Mouse (Mus musculus): ENCODE data around the gene Palb2.
A peak's percentile ranks its signal among the peaks of the same experiment; 100 is the strongest.

Gene Palb2

DNA sequence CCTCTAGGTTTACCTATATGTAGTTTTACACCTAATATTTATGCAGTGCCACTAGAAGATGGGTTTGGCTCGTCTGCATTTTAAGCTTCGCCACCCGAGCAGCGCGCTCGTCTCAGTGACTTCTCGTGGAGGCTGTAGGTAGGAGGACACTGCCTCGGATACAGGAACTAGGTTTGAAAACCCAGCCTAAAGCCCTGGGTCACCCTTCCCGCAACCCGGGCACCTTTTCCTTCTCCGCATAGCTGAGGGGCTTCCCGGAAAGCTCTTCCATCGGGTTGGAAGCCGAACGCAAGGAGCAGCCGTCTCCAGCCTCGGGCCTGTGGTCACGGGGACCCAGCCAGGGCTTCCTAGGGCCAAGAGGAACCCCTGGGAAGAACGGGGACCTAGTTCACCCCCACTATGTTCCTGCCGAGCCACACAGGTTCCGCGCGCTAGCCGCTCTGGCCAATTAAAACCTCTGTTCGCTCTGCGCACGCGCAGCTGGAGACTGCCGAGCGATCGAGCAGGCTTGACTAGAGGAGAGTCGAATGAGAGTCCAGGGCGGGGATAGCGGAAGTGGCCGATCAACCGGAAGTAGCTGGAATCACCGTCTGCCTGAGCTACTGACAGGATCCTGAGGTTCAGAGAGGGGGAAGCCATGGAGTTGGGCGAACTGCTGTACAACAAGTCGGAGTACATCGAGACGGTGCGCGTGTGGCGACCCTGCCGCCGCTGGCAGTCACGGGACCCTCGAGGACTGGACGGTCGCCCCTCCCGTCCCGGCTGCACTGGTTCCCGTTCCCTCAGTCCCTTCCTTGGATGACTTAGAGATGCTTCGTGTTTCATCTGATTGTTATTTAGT, at the start of gene Palb2, which contains the start of gene Dctn5:
Palb2 (minus strand) TSS at position 489 of the 841 bp plus-strand sequence.
Dctn5 (plus strand) TSS at position 545 of the 841 bp plus-strand sequence.
- DNase-seq (ENCODE audit: extremely low read depth, insufficient read length, low spot score) = peak; percentile 92

DNA sequence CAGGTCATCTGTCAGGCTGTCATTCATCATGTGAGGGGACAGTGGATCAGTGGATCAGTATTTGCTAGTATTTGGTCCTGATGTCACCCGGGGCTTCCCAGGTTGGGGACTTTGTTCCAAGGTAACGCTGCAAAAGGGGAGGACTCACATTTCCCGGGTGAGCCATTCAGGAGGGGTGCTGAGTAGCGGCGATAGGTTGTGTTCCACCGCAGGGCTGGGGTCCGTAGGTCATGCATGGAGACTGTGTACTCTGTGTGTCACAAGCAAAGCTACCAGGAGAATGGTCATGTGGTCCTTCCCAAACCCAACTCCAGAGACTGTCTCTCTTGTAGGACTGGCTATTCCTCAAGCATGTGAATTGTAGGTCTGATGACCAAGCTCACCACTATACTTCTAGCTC, 47.9 kb upstream of the Palb2 start:
- no peak for DNase-seq (ENCODE audit: extremely low read depth, insufficient read length, low spot score)

- DNase-seq (ENCODE audit: extremely low read depth, insufficient read length, low spot score) = no peak
These were observed 38.8 kb upstream of the Palb2 start for GRCm38 (mm10) chr7:122171613-122172012.

DNA sequence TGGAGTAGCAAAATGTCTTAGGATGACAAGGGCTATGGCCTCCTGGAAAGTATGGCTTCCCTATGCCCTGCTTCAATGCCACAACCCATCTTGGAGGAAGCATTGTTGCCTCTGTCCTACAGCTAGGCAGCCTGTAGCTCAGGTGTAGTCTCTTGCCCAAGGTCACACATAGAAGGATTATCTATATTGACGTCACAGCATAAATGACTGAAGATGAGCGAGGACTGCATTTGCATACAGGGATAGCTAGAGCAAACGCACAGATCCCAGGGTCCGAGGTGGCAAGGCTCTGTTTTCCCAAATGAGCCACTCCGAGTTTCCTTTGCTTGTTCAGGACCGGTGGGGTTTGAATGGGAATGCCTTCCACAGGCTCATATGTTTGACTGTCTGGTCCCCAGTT, 37.9 kb upstream of the Palb2 start:
- no peak for DNase-seq (ENCODE audit: extremely low read depth, insufficient read length, low spot score)

DNA sequence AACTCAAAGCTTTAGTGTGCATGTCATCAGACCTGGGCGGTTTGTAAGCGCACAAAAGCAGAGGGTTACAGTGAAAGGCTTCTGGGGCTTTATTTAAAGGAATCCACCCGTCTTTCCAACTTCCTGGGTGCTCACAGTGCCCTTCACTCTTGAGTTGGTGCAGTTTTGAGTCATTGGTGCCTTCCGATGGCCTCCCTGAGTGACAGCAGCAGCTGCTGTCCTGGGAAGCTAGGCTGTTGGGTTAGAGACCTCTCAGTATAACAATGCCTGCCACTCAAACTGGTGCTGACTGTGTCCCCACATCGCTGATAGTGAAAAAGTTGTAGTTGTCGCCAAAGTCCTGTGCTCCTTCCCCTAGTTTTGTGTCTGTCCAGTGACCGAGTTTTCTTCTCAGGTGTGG, 34.4 kb upstream of the Palb2 start:
- no peak for DNase-seq (ENCODE audit: extremely low read depth, insufficient read length, low spot score)

DNA sequence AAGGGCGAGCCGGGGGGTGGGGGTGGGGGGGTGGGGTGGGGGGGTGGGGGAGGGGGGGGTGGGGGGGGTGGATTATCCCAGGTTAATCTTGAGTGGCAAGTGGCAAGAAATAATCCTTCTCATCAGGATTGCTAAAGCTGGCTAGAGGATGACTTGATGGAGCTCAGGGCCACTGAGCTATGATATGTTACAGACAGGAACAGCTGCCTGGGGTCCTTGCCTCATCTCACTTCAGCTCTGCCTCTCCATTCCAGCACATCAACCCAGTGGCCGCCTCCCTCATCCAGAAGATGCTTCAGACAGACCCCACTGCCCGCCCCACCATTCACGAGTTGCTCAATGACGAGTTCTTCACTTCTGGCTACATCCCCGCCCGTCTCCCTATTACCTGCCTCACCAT, 31.0 kb upstream of the Palb2 start:
- DNase-seq (ENCODE audit: extremely low read depth, insufficient read length, low spot score) = no peak

- DNase-seq (ENCODE audit: extremely low read depth, insufficient read length, low spot score) = peak; percentile 19
These were observed 27.3 kb upstream of the Palb2 start for GRCm38 (mm10) chr7:122160037-122160436.

DNA sequence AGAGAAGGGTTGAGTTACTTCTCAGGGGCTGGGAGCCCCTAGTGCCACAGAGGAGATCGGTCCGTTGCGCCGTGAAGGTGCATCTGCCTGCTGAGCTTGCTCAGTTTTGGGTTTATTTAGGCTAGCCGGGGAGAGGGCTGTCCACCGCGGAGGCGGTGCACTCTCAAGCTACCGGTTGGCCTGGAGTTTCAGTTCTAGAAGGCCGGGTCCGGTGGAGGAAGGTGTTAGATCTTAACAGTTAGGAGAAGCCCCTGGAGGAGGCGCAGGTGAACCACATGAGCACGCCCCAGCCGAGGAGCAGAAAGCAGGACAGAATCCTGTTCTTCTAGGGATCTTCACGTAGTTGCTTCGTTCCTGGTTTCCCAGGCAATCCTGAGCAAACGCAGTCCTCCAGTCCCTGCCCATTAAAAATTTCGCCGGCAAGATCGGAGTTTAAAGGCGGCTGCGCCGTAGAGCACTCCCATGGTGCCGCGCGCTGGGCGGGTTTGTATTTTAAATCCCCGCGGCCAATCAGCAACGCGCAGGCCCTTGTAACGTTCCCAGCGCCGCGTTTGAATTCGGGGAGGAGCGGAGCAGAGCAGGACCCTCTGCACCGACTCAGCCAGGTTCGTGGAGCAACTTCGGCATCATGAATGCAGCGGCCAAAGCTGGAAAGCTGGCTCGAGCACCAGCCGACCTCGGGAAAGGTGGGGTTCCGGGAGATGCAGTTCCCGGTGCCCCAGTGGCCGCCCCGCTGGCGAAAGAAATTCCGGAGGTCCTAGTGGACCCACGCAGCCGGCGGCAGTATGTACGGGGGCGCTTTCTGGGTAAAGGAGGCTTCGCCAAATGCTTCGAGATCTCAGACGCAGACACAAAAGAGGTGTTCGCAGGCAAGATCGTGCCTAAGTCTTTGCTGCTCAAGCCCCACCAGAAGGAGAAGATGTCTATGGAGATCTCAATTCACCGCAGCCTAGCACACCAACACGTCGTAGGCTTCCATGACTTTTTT, 26.4 kb upstream of the Palb2 start, which contains the start of gene Plk1:
Plk1 (plus strand) TSS at position 525 of the 988 bp plus-strand sequence.
- peak; percentile 87 for DNase-seq (ENCODE audit: extremely low read depth, insufficient read length, low spot score)

DNA sequence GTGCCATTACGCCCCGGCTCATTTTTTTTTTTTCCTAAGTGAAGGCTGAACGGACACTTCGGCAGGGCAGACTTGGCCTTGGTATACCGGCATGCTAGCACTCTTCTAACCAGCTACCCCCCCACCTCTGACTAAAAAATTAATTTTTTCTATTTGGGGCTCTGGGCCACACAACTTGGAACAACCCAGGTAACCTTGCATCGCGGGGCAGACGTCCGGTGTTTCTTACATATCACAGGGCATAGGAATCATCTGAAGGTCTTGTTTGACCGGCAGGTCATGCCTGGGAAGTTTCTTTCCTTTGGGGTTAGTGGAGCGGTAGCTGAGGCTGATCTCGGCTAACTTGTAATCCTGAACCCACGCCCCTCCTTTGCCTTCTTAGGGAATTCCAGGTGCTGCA, 25.7 kb upstream of the Palb2 start:
- no peak for DNase-seq (ENCODE audit: extremely low read depth, insufficient read length, low spot score)

DNA sequence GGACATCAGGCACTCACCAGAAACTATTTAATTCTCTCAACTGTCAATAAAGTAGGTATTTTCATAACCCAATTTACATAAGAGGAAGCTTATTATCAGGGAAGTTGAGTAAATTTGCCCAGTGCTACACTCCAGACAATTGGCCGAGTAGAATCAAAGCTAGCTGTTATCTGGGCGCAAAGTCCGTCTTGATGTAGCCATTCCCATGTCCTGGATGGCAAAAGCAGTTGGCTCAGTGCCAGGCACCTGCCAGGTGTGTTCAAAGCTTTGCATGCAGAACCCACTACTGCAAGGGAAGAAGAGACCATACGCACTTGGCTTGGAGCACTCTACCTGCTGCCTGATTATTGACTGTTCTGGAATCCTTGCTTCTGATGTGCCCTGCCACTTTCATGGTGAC, 19.7 kb upstream of the Palb2 start:
- no peak for DNase-seq (ENCODE audit: extremely low read depth, insufficient read length, low spot score)

DNA sequence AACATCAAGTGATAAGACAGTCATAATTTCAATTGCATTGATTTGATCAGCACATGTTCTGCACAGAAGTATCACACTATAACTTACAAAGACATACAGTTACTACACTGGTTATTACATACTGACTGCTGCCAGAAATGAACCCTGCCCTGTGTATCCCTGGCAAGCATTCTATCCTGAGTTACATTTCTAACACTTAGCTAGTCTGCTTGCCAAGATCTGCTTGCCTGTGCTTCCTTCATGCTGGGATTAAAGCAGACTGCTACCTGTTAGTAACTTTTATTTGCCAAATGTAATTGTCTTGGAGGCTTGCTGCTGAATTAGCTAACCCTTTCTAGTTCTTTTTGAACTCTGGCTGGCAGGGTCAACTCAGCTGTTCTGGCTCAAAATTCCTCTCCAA, 8.2 kb upstream of the Palb2 start:
- DNase-seq (ENCODE audit: extremely low read depth, insufficient read length, low spot score) = no peak

- DNase-seq (ENCODE audit: extremely low read depth, insufficient read length, low spot score) = no peak
These were observed 5.4 kb upstream of the Palb2 start for GRCm38 (mm10) chr7:122138190-122138589.

DNA sequence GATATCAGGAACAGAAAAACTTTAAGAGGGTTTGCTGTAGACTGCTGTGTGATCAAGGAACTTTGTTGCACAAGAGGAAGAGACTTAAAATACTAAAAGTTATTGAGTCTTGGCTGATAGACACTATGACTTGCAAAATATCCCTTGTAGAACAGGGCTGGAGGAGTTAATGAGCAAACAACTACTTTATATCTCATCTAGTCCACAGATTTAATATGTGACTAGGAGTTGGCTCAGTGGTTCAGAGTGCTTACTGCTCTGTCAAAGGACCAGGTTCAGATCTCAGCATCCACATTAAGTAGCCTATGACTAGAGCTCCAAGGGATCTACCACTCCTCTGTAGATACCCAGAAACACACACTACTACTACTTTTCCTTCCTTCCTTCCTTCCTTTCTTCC, 4.3 kb upstream of the Palb2 start:
- no peak for DNase-seq (ENCODE audit: extremely low read depth, insufficient read length, low spot score)

DNA sequence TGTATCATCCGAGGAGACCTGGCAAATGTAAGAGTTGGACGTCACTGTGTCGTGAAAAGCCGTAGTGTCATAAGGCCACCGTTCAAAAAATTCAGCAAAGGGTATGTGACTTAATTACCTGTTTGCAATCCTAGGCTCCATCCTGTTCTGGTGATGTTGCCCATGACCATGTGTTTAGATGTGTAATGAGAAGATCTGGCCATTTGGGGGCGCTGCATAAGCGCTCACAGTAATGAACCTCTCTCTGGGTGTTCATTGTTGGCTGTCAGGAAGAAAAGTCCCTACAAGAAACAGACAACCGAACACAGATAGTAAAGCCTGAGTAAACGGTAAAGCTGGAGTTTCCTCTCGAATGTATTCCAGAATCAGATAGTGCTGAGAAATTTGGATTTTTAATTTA, 2.3 kb upstream of the Palb2 start:
- no peak for DNase-seq (ENCODE audit: extremely low read depth, insufficient read length, low spot score)

- DNase-seq (ENCODE audit: extremely low read depth, insufficient read length, low spot score) = no peak
These were observed 497 bp upstream of the Palb2 start for GRCm38 (mm10) chr7:122133338-122133625.

DNA sequence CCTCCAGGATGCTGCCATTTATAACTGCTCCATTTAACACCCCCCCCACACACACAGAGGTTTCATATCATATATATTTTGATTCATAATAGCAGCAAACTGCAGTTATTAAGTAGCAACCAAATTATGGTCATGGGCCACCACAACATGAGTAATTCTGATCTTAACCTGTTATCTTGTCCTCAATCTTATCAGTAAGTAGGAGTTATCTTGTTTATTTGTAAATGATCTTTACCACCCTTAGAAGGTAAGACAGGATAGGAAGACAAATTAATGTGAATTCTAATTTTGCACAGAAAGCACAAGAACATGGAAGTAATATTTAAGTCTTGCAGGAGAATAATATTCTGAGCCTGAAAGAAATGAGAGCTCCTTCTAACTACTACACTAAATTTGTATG, 951 bp downstream of the Palb2 start:
- DNase-seq (ENCODE audit: extremely low read depth, insufficient read length, low spot score) = no peak

- DNase-seq (ENCODE audit: extremely low read depth, insufficient read length, low spot score) = no peak
These were observed 5.8 kb downstream of the Palb2 start for GRCm38 (mm10) chr7:122126946-122127345.

DNA sequence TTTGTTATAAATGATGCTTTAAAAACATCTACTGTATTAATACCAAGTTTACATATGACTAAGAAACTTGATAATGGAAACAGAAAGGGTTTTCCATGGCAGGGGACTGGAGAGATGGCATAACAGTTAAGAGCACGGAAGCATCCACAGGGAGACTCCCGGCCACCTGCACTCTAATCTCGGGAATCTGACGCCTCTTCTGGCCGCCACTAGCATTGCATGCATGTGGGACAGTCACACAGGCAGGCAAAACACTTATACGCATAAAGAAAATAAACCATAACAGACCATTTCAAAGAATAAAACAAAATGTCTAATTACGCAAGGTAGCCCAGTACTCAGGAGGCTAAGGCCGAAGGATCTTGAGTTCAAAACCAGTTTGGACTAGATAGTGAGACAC, 7.1 kb downstream of the Palb2 start:
- DNase-seq (ENCODE audit: extremely low read depth, insufficient read length, low spot score) = no peak

GRCm38 (mm10) chr7:122123518-122123917, 9.3 kb downstream of the Palb2 start:
- DNase-seq (ENCODE audit: extremely low read depth, insufficient read length, low spot score) = no peak

- no peak for DNase-seq (ENCODE audit: extremely low read depth, insufficient read length, low spot score)
These were observed 24.6 kb downstream of the Palb2 start for GRCm38 (mm10) chr7:122108206-122108605.

DNA sequence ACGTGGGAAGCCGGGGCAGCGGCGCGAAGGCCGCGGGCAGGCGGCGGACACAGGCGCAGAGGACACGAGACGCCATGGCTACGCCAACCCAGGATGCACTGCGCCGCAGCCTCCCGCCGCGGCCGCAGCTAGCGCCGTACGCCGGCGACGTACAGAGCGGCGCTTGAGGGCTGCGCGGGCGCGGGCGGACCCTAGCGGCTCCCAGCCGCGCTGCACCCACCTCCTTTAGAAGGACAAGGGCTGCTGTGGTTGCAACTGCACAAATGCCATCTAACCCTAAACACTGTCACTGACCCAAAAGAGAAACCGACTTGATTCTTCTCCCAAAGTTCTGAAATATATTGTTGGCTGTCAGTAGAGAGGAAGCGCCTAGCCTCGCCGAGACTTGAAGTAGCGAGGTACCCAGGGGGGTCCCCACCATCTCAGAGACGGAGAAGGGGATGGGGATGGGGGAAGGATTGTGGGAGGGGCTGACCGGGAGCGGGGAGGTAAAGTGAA, 31.0 kb downstream of the Palb2 start, which contains the start of gene Ndufab1:
Ndufab1 (minus strand) TSS at position 140 of the 498 bp plus-strand sequence.
- peak; percentile 93 for DNase-seq (ENCODE audit: extremely low read depth, insufficient read length, low spot score)

Measured in 3134 (cell line).